Comparison of ENCODE assay signal across 20 mouse cellular contexts in the genomic region with DNA sequence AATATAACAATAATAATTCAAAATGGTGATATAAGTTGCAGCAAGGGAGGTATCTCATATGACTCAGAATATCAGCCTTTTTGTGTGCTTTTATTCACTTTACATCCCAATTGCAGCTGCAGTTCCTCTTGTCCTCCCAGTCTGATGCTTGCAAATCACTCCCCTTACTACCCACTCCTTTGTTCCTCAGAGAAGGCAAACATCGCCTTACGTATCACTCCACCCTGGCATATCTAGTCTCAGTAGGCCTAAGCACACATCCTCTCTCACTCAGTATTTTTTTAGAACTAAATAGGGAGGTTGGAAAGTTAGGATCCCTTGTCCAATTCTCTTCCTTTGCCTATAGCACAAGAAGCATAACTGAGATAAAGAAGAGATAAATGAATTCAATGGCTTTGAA.
DNase-seq lines count a peak whose midpoint lies in the region; ATAC-seq and TF ChIP-seq lines count a peak whose summit lies in the region.
"Had no signal": no experiment of that assay in that cellular context is flagged by ENCODE, and none has a peak within 500 bp of the region (broad histone marks: within the 10 kb centered on the region; RNA-seq: fewer than 3 reads in every experiment).

No protein-coding gene starts in this region.

- no peak overlapping the region for H3K4me3 ChIP-seq in embryonic fibroblast, embryonic 13.5 days (ENCODE audit: insufficient read depth, low read length)

- no peak for DNase-seq in frontal cortex, postnatal 14 days (ENCODE audit: low spot score in 2 of 2)
- peak; percentile 45 for DNase-seq in brain, adult 2 months (ENCODE audit: low read depth, low spot score)
- DNase-seq in gastrocnemius, postnatal 10 days: no peak
- no peak for DNase-seq in gastrocnemius, postnatal 4 days (ENCODE audit: low spot score in 2 of 2)
- DNase-seq: adrenal gland, adult 2 months; adrenal gland, adult 8-10 months; adrenal gland, postnatal 10 days; adrenal gland, postnatal 14 days; adrenal gland, postnatal 25 days; adrenal gland, postnatal 36 days; B cell, adult 2 months; cerebellum, adult 11 months; cerebellum, adult 11-12 months; cerebellum, adult 18-20 months; cerebellum, adult 2 months had no signal

- peak; percentile 91 for ATAC-seq in frontal cortex, adult (ENCODE audit: low TSS enrichment)
- ATAC-seq: activated CD4-positive, CD25-positive, alpha-beta regulatory T cell, adult 4 months; CD4-positive, CD25-positive, alpha-beta regulatory T cell, adult 4 months; Patski had no signal

- no peak for TF ChIP-seq POLR2A in embryonic fibroblast, embryonic 13.5 days (IDR thresholded peaks at IDR 0.05; ENCODE audit: low read depth, low read length)

- H3K4me1 ChIP-seq in embryonic fibroblast, embryonic 13.5 days (ENCODE audit: control insufficient read depth, insufficient read depth, low read length): peaks cover 2% of the 10 kb centered on the region; the same call in 1 of the 2 replicates

- no peak for TF ChIP-seq CTCF in embryonic fibroblast, embryonic 13.5 days (IDR thresholded peaks at IDR 0.05; ENCODE audit: borderline replicate concordance, insufficient read depth, low read length)

- H3K27ac ChIP-seq in embryonic fibroblast, embryonic 13.5 days (ENCODE audit: insufficient read depth, low read length): peak overlapping the region; percentile 57; the same call in 1 of the 2 replicates
